Mouse (Mus musculus) cortical plate, adult 2 months (tissue): ENCODE results near the gene Cdh7.

ENCODE experiments used
- CTCF ChIP-seq: fragments of 200-500 bp; IDR thresholded peaks from 2 replicates; pipeline ENCODE4 v1.5.1; 2011; ENCODE audit warnings: mild to moderate bottlenecking, control low read depth, low read length; ENCODE audit not compliant: insufficient read depth; ENCODE audit errors: extremely low read depth
- POLR2A ChIP-seq: fragments of 200-500 bp; IDR thresholded peaks from 2 replicates; pipeline ENCODE4 v1.6.1; 2011; ENCODE audit warnings: mild to moderate bottlenecking, low read length, control low read depth; ENCODE audit not compliant: insufficient read depth; ENCODE audit errors: extremely low read depth

- no peak for TF ChIP-seq CTCF
- no peak for TF ChIP-seq POLR2A
These were observed 2.5 kb downstream of the Cdh7 start for GRCm38 (mm10) chr1:109984776-109985175.
